Mouse (Mus musculus) layer of hippocampus, adult 2 months (tissue): ENCODE results near the gene Ctnna2. TPM values are rescaled to one million over a fixed set of nuclear protein-coding genes. Genes with fewer than 3 reads are reported as not detected.
A peak's percentile ranks its signal among the peaks of the same experiment; 100 is the strongest.

Experiments
- DNase-seq, 2 experiments: peaks; one replicate each; pipeline ENCODE4 v3.0.0; 2022; ENCODE audit warnings: low spot score in 2 of 2
- H3K27ac ChIP-seq: fragments of 200-600 bp; 2 replicates; pipeline ENCODE4 v1.8.1; 2022
- H3K4me3 ChIP-seq: fragments of 200-600 bp; 2 replicates; pipeline ENCODE4 v1.8.1; 2022; ENCODE audit warnings: mild to moderate bottlenecking
- CTCF ChIP-seq: fragments of 200-600 bp; conservative IDR thresholded peaks from 2 replicates; pipeline ENCODE4 v1.8.1; 2022; ENCODE audit warnings: antibody characterized with exemption, mild to moderate bottlenecking, moderate library complexity
- total RNA-seq, 2 experiments: library from RNA; stranded (reverse); gene quantifications; 2 replicates each; pipeline ENCODE4 v1.2.3; 2021

Gene Ctnna2
- total RNA-seq, 2 experiments from 2014 or later: 91.4 to 91.7 TPM

DNA sequence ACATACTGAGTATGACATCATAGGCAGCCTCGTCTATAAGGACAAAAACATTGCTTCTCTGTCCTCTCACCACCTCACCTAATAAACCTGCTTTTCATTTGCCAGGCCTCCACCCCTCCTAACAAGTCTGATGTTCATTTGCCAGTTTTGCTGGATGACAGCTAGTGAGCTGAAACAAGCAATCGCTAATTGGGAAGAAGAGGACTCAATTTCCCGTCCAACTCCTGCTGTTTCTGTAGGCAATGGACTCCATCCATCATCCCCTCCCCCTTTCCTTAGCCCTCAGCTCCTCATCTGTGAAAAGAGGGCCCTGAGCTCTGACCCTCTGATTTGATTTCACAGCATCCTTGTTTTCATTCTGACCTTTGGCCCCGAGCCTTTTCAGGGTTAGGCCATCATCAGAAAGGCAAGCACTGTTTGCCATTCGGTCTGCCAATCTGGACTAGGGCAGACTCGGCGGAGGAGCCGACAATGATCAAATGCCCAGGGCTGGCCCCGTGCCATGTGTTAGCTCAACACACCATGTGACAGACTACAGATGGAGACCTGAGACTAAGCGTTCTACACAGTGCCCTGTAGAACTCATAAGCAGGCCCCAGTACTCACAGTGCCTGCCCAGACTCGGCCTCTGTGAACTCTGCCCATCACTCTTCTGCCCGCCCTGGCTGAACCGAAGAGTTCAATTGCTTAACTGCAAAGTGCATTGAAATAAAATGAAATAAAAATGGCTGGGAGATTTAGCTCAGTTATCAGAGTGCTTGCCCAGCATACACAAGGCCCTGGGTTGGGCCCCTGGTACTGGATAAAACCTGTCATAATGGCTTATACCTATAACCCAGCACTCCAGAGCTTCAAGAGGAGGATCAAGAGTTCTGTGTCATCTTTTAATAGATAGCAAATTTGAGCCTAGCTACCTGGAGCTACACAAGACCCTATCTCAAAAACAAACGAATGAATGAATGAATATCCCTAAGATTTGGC, 903.8 kb downstream of the Ctnna2 start:
- peak; percentile 80 to 85 for DNase-seq
- H3K4me3 ChIP-seq: no peak overlapping the region
- no peak for TF ChIP-seq CTCF
- H3K27ac ChIP-seq: peak overlapping the region; percentile 76

DNA sequence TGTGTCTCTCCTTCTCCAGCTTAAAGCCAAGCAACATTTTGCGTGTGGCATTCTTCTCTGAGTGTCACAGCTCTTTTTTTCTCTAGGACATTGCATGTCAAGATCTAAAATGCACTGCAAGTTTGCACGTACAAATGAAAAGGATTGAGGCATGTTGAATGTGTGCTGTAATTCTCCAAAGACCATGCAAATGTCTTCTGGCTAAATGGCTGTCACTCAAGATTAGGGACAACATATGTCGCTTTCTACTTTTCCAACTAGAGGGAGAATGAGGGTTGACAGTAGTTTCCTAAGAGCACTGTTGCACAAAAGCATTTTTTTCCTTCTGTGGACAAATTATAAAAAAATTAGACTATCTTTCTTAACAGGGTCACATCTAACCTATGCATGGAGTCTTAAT, 909.9 kb downstream of the Ctnna2 start:
- no peak for TF ChIP-seq CTCF
- no peak overlapping the region; the same call in 1 of the 2 replicates for H3K27ac ChIP-seq
- H3K4me3 ChIP-seq: no peak overlapping the region
- DNase-seq: no peak

DNA sequence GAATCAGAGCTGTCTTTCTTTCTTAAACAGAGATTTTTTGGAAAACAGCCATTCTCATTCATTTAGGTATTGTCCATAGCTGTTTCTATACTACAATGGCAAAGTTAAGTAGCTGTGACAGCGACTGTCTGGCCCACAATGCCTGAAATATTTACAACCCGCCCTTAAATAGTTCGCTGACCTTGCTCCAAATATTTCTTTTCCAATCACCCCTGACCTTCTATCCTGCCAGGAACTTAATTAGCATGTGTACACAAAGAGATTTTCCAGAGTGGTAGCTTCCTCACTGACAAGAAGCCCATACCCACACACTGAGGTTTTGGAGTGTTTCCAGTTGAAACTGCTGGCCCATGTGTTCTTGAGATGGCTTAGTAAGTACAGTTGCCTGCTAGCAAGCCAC, 928.8 kb downstream of the Ctnna2 start:
- TF ChIP-seq CTCF: no peak
- Histone ChIP-seq H3K27ac (no peak overlapping the region), H3K4me3 (no peak overlapping the region)
- no peak for DNase-seq

DNA sequence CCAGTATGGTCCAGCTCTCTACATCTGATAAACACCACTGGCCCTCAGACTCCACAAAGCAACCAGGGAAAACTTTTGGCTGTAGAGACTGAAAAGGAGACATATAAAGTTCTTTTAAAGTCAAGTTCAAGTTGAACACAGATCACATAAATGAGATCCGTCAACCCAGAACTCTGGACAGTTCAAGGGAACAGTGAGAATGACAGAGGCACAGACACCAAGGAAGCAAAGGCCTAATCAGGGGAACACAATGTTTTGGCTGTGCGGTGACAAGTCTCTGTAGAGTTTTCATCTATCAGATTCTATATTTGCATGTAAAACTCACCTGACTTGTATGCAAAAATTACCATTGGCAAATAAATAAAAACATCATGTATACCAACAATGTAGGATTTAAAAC, 929.3 kb downstream of the Ctnna2 start:
- TF ChIP-seq CTCF: no peak
- no peak for DNase-seq
- Histone ChIP-seq H3K27ac (no peak overlapping the region), H3K4me3 (no peak overlapping the region)

DNA sequence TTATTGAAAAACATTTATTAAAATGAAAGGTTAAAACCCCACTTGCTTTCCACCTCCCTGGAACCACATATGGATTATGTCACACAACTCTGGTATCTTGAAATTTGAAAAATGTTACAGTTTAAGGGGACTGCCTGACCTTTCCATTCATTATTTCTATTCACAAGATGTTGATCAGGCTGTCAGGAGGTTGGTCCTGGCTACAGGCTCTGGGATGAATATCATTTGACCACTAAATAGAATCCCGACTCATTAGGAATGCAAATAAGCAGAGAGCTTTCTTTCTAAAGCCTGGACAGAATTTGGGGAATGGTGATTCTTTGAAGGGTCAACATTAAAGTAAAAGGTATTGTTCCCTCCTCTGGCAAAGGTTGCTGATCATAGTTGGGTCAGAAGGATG, 931.9 kb downstream of the Ctnna2 start:
- no peak for TF ChIP-seq CTCF

DNA sequence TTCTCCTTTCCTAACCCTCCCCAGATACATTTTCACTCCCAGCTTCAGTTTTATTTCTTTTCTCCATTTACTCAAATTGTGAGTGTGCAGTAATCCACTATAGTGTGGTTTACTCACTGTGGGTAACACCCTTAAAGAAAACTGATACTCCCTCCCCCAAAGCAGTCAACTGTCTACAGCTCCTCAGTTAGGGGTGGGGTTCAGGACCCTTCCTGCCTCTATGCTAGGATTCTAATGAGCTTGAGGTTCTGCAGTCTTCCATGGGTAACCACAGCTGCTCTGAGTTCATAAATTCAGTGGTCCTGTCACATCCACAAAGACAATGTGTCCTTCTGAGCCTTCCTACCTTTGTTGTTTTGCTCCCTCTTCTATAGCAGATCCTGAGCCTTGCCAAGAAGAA, 954.4 kb downstream of the Ctnna2 start:
- Histone ChIP-seq H3K4me3 (no peak overlapping the region), H3K27ac (no peak overlapping the region)
- no peak for DNase-seq
- no peak for TF ChIP-seq CTCF

More for the DNA sequence above, 931.9 kb downstream of the Ctnna2 start:
- Histone ChIP-seq H3K27ac (no peak overlapping the region), H3K4me3 (no peak overlapping the region)
- DNase-seq: no peak

DNA sequence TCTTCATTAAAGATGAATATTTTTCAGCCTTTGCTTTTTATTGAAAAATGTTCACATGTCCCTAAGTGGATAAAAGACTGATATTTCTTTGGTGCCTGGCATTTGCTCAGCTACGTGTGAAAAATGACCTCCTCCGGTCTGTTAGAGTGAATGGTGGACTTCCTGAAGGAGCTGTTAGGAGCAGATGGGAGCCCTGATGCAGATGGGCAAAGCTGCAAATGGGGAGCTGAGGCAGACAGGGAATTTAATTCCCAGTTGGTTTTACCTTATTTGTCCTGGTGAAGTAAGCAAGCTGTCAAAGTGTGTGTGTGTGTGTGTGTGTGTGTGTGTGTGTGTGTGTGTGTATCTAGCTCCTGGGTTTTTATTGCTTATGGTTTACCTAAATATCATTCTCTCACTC, 966.3 kb downstream of the Ctnna2 start:
- H3K4me3 ChIP-seq: no peak overlapping the region
- no peak for DNase-seq
- no peak for TF ChIP-seq CTCF
- peak overlapping the region; percentile 84 for H3K27ac ChIP-seq

DNA sequence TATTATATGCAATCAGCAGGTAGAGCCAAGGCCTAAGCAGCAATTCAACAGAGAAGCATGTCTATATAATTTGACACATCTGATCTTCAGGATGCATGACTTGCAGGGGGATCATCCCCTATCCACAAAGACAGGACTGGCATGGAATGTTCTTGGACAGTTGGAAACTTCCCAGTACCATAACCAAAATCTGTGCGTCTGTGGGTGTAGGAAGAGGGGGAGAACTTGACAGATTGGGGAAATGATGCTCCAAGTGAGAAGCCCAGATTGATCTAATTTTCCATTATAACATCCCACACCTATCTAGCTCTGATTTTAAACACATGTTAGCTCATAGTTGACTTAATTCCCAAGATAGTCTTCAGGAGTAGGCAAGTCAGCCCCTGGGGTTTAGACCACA, 968.5 kb downstream of the Ctnna2 start:
- TF ChIP-seq CTCF: no peak
- peak overlapping the region; percentile 81 for H3K27ac ChIP-seq
- no peak overlapping the region for H3K4me3 ChIP-seq
- DNase-seq: peak; percentile 41 to 57

DNA sequence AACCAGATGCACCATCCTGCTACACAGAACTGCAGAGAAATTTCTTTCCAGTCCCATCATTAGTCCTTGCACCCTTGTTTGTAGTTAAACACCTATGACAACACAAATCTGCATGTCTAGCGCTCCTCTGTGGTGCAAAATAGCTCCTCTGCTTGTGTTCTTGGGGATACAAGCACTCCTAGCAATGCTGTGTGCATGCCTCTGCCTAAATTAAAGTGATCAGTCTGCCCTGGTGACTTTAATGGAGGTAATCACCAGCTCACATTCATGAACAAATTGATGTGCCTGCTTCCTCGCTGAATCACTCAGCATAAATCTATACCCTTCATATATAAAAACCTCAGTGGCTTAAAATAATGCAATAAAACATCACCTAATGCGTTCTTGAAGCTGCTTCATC, 987.4 kb downstream of the Ctnna2 start:
- DNase-seq: no peak
- Histone ChIP-seq H3K27ac (no peak overlapping the region), H3K4me3 (no peak overlapping the region)
- no peak for TF ChIP-seq CTCF

DNA sequence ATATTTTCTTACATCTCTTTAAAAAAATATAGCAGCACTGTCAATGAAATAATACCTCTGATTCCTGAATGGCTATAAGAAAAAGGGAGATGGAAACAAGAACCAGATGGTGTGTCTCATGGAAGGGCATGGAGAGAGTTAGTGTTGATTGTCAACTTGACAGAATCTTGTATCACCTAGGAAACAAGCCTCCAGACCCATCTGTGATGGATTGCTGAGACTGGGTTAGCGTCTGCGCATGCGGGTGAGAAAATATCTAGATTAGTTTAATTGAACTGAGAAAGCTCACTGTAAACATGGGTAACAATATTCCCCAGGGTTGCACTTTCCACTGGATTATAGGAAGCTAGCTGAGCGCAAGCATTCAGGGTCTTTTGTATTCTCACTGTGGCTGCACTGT, 994.7 kb downstream of the Ctnna2 start:
- Histone ChIP-seq H3K27ac (peak overlapping the region; percentile 88), H3K4me3 (no peak overlapping the region)
- DNase-seq: peak; percentile 75 to 89
- no peak for TF ChIP-seq CTCF

DNA sequence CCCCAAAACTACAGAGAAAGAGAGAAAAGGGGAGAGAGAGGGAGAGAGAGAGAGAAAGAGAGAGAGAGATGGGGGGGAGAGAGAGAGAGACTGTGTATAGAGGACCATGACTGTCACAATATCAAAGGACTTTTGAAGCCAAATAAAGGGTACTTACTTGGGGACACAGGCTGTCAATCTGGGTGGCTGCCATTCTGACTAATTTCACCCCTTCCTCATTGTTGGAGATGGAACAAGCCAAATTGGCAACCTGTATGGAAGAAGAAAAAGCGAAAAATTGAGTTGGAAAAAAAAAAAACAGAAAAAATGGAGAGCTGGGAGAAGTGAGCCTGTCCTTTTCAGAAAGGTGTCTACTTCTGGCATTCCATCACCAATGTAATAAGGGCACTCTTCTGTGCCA, 997.8 kb downstream of the Ctnna2 start:
- Histone ChIP-seq H3K4me3 (no peak overlapping the region), H3K27ac (peak overlapping the region; percentile 37; the same call in 1 of the 2 replicates)
- no peak for DNase-seq
- no peak for TF ChIP-seq CTCF

DNA sequence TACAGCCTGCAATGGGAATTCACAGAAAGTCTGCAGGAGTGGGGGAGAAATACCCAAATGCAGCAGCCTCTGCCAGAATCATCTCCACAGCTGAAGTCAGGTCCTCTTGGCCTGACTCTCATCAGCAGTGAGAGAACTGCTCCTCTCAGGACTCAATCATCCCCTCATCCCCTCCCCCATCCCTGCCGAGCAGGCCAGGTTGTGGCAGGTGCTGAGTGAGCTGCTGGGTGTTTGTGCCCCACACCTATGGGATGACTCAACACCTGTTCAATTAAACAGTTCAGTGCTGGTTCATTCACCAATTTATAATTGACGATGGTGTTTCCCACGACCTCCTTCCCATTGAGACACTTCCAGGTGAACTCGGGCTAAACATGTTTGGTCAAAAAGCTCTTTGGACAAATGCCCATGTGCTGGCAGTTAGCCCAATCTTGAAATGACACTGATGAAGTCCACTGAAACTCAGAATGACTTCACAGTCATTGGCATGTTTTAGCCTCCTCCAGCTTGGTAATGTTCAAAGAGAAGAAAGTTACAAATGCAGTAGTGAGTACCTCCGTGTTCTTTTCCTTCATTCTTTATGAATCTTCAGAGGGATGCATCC, 1000.1 kb downstream of the Ctnna2 start:
- no peak overlapping the region for H3K4me3 ChIP-seq
- DNase-seq: no peak
- peak overlapping the region; percentile 49; the same call in 1 of the 2 replicates for H3K27ac ChIP-seq
- TF ChIP-seq CTCF: no peak

DNA sequence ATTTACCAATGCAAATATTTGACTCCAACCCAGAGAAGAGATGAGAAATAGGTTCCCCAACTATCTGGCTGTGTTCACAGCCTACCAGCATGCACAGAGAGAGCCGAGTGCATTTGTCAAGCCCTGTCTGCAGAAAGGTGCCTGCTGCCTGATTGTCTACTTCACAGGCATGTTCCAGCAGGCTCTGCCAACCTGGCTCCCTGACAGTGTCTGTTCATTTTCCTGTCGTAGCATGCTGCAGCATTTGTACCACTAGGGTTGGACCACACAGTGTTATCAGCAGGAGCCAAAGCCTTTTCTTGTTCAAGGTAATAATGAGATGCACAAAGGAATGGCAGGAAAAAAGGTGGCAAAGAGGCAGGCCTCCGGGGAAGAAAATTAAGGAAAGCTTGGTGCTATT, 1001.7 kb downstream of the Ctnna2 start:
- peak; percentile 56 for TF ChIP-seq CTCF
- Histone ChIP-seq H3K27ac (peak overlapping the region; percentile 49; the same call in 1 of the 2 replicates), H3K4me3 (no peak overlapping the region)
- DNase-seq: peak; percentile 46 to 53
